Mouse (Mus musculus) bone marrow macrophage, adult 2 months (primary cell): ENCODE measurements around the gene Olfr136. TPM values are rescaled to one million over a fixed set of nuclear protein-coding genes. Genes with fewer than 3 reads are reported as not detected.

Experiments
- H3K27ac ChIP-seq: 2 replicates; pipeline ENCODE4 v1.5.1; 2012; ENCODE audit warnings: low read depth, low read length; ENCODE audit not compliant: insufficient read depth
- H3K4me1 ChIP-seq: 2 replicates; pipeline ENCODE4 v1.6.1; 2012; ENCODE audit warnings: low read length; ENCODE audit not compliant: control insufficient read depth, insufficient read depth
- H3K4me3 ChIP-seq: 2 replicates; pipeline ENCODE4 v1.5.1; 2012; ENCODE audit warnings: mild to moderate bottlenecking, low read length, moderate library complexity; ENCODE audit not compliant: insufficient read depth
- CTCF ChIP-seq: IDR thresholded peaks from 2 replicates; pipeline ENCODE4 v1.5.1; 2012; ENCODE audit warnings: low read depth, mild to moderate bottlenecking, low read length, moderate library complexity
- POLR2A ChIP-seq: IDR thresholded peaks from 2 replicates; pipeline ENCODE4 v1.6.1; 2012; ENCODE audit warnings: mild to moderate bottlenecking, low read depth, low read length, borderline replicate concordance
- polyA plus RNA-seq: library from polyadenylated mRNA; stranded (reverse); fragments of >200 nt; gene quantifications from 2 replicates; pipeline ENCODE4 v1.2.4, GENCODE M21; 2012; ENCODE audit not compliant: missing spikeins, insufficient read depth, insufficient read length

Olfr136 gene
- polyA plus RNA-seq: not detected in 2 replicates

- TF ChIP-seq CTCF (no peak), POLR2A (no peak)
- H3K4me3 ChIP-seq: no peak within 1 kb of the TSS
- H3K4me1 ChIP-seq: no peaks in the 10 kb centered on the region
- no peak within 1 kb of the TSS for H3K27ac ChIP-seq
Observed at GRCm38 (mm10) chr17:38329531-38329930, at the start of gene Olfr136. Gene Olfr136 (plus strand): TSS chr17:38329831.

GRCm38 (mm10) chr17:38307470-38307869 is 22.2 kb upstream of the Olfr136 start, which contains the start of gene Olfr137:
Gene Olfr137 (minus strand): TSS chr17:38307570.
- Histone ChIP-seq H3K27ac (no peak within 1 kb of the TSS), H3K4me3 (no peak within 1 kb of the TSS), H3K4me1 (no peaks in the 10 kb centered on the region)
- no peak for TF ChIP-seq POLR2A
- TF ChIP-seq CTCF: no peak

Other genes with a start within 250 kb of the Olfr136 start
- not detected in 2 replicates for gene Olfr131, start 241.1 kb upstream of the Olfr136 start, polyA plus RNA-seq
- gene Olfr132, start 195.3 kb upstream of the Olfr136 start, polyA plus RNA-seq: not detected in 2 replicates
- not detected in 2 replicates for gene Olfr133, start 184.6 kb upstream of the Olfr136 start, polyA plus RNA-seq
- not detected in 2 replicates for gene Olfr134, start 158.4 kb upstream of the Olfr136 start, polyA plus RNA-seq
- not detected in 2 replicates for gene Olfr135, start 125.5 kb upstream of the Olfr136 start, polyA plus RNA-seq
- not detected in 2 replicates for gene Olfr138, start 68.8 kb upstream of the Olfr136 start, polyA plus RNA-seq
- not detected in 2 replicates for gene Olfr137, start 22.3 kb upstream of the Olfr136 start, polyA plus RNA-seq
- gene Esp36, start 90.4 kb downstream of the Olfr136 start, polyA plus RNA-seq: not detected in 2 replicates
- gene Esp34, start 224.4 kb downstream of the Olfr136 start, polyA plus RNA-seq: not detected in 2 replicates